38 mouse cellular contexts compared by ENCODE assay signal in genomic region chr7:43856307-43856706, GRCm38 (mm10). TPM values are rescaled to one million over a fixed set of nuclear protein-coding genes. Genes with fewer than 3 reads are reported as not detected.
A peak's percentile ranks its signal among the peaks of the same experiment; 100 is the strongest.
DNase-seq lines count a peak whose midpoint lies in the region; ATAC-seq and TF ChIP-seq lines count a peak whose summit lies in the region.
"Had no signal": no experiment of that assay in that cellular context is flagged by ENCODE, and none has a peak within 500 bp of the region (broad histone marks: within the 10 kb centered on the region; RNA-seq: fewer than 3 reads in every experiment).

No protein-coding gene starts in this region.

- peak; percentile 17 for DNase-seq in heart, embryonic 10.5 days (ENCODE audit: low spot score)
- DNase-seq in heart, postnatal 25 days (ENCODE audit: low spot score): no peak
- no peak for DNase-seq in testis, postnatal 10 days (ENCODE audit: low spot score)
- peak; percentile 79 for DNase-seq in R1 (ENCODE audit: low read depth, low spot score)
- peak; percentile 33 for DNase-seq in stomach, postnatal 0 days (ENCODE audit: low spot score)
- DNase-seq in liver, embryonic 11.5 days (ENCODE audit: low spot score): no peak
- no peak for DNase-seq in cerebellum, postnatal 4 days (ENCODE audit: low spot score in 2 of 2)
- DNase-seq: adrenal gland, postnatal 10 days; adrenal gland, postnatal 36 days; cerebellum, adult 18-20 months; cerebellum, adult 9-10 months; cerebellum, postnatal 14 days; forebrain, postnatal 0 days; gastrocnemius, adult 2 months; gastrocnemius, postnatal 25 days; heart, postnatal 36 days; kidney, adult 11 months had no signal

- no peak overlapping the region for H3K4me3 ChIP-seq in heart, embryonic 10.5 days
- H3K4me3 ChIP-seq in testis, adult 2 months (ENCODE audit: control insufficient read depth, low read depth, low read length): peak overlapping the region; percentile 85
- H3K4me3 ChIP-seq in stomach, postnatal 0 days (ENCODE audit: low read depth, low read length): no peak overlapping the region
- no peak overlapping the region for H3K4me3 ChIP-seq in liver, embryonic 11.5 days (ENCODE audit: low read depth, low read length)
- H3K4me3 ChIP-seq: embryonic facial prominence, embryonic 10.5 days; embryonic facial prominence, embryonic 13.5 days; erythroblast, embryonic 14.5 days; gastrocnemius, adult 2 months; hindbrain, embryonic 10.5 days; hindbrain, embryonic 13.5 days; intestine, embryonic 15.5 days had no signal

- no peak overlapping the region for H3K4me2 ChIP-seq in stomach, postnatal 0 days (replicated peaks; ENCODE audit: low read depth)
- H3K4me2 ChIP-seq in liver, embryonic 11.5 days: no peak overlapping the region
- H3K4me2 ChIP-seq: embryonic facial prominence, embryonic 13.5 days; hindbrain, embryonic 13.5 days; intestine, embryonic 15.5 days had no signal

- no peak for TF ChIP-seq EP300 in stomach, postnatal 0 days (optimal IDR thresholded peaks at IDR 0.05)

- no peak for TF ChIP-seq CTCF in testis, adult 2 months (IDR thresholded peaks at IDR 0.05; ENCODE audit: control insufficient read depth, insufficient read depth, insufficient replicate concordance, low read depth, low read length)
- TF ChIP-seq CTCF in stomach, postnatal 0 days (IDR thresholded peaks at IDR 0.05; ENCODE audit: low read depth): no peak

- intact Hi-C loops in heart, postnatal 25 days (cut with DNase I): no loop called here

- ATAC-seq in stomach, postnatal 0 days (ENCODE audit: low FRiP score, low TSS enrichment): peak; percentile 83
- no peak for ATAC-seq in liver, embryonic 11.5 days (replicated peaks; ENCODE audit: low FRiP score)
- ATAC-seq: activated CD4-positive, CD25-positive, alpha-beta regulatory T cell, adult 4 months; CD4-positive, CD25-positive, alpha-beta regulatory T cell, adult 4 months; forebrain, embryonic 14.5 days; forebrain, postnatal 0 days; hindbrain, embryonic 16.5 days; intestine, embryonic 15.5 days; Patski had no signal

- H3K4me1 ChIP-seq in heart, embryonic 10.5 days: no peaks in the 10 kb centered on the region
- peaks cover 12% of the 10 kb centered on the region for H3K4me1 ChIP-seq in testis, adult 2 months (ENCODE audit: control insufficient read depth, insufficient read depth, low read length)
- no peaks in the 10 kb centered on the region for H3K4me1 ChIP-seq in stomach, postnatal 0 days (replicated peaks; ENCODE audit: control insufficient read depth, insufficient read depth)
- H3K4me1 ChIP-seq in liver, embryonic 11.5 days (replicated peaks; ENCODE audit: control insufficient read depth, insufficient read depth, low read length): no peaks in the 10 kb centered on the region
- H3K4me1 ChIP-seq: embryonic facial prominence, embryonic 10.5 days; embryonic facial prominence, embryonic 13.5 days; hindbrain, embryonic 13.5 days; intestine, embryonic 15.5 days had no signal

- TF ChIP-seq POLR2A in testis, adult 2 months (IDR thresholded peaks at IDR 0.05; ENCODE audit: control insufficient read depth, low read depth, low read length): no peak

- no peaks in the 10 kb centered on the region for H3K36me3 ChIP-seq in heart, embryonic 10.5 days
- no peaks in the 10 kb centered on the region for H3K36me3 ChIP-seq in testis, adult 2 months (ENCODE audit: control insufficient read depth, insufficient read depth, low read length)
- no peaks in the 10 kb centered on the region for H3K36me3 ChIP-seq in stomach, postnatal 0 days (ENCODE audit: control insufficient read depth, insufficient read depth, low read length)
- no peaks in the 10 kb centered on the region for H3K36me3 ChIP-seq in liver, embryonic 11.5 days (ENCODE audit: control insufficient read depth, insufficient read depth, low read length)
- H3K36me3 ChIP-seq: embryonic facial prominence, embryonic 10.5 days; embryonic facial prominence, embryonic 13.5 days; hindbrain, embryonic 10.5 days; hindbrain, embryonic 13.5 days; intestine, embryonic 15.5 days had no signal

- H3K27me3 ChIP-seq in heart, embryonic 10.5 days (ENCODE audit: insufficient read depth, poor library complexity, severe bottlenecking): no peaks in the 10 kb centered on the region
- H3K27me3 ChIP-seq in testis, adult 2 months (ENCODE audit: control insufficient read depth, insufficient read depth, low read length): no peaks in the 10 kb centered on the region
- no peaks in the 10 kb centered on the region for H3K27me3 ChIP-seq in stomach, postnatal 0 days (ENCODE audit: control insufficient read depth, insufficient read depth, low read length)
- no peaks in the 10 kb centered on the region for H3K27me3 ChIP-seq in liver, embryonic 11.5 days (replicated peaks; ENCODE audit: control insufficient read depth, insufficient read depth, low read length)
- H3K27me3 ChIP-seq: embryonic facial prominence, embryonic 13.5 days; hindbrain, embryonic 13.5 days; intestine, embryonic 15.5 days; Patski had no signal

- H3K9ac ChIP-seq in stomach, postnatal 0 days (ENCODE audit: low read length): no peak overlapping the region
- no peak overlapping the region for H3K9ac ChIP-seq in liver, embryonic 11.5 days (ENCODE audit: low read depth, low read length)
- H3K9ac ChIP-seq: embryonic facial prominence, embryonic 13.5 days; forebrain, postnatal 0 days; hindbrain, embryonic 13.5 days; intestine, embryonic 15.5 days had no signal

- WGBS in heart, embryonic 10.5 days: 70% methylated on average over 7 of the region's 7 CpGs
- 66% methylated on average over 7 of the region's 7 CpGs for WGBS in stomach, postnatal 0 days
- 74% methylated on average over 7 of the region's 7 CpGs for WGBS in liver, embryonic 11.5 days

- peaks cover 3% of the 10 kb centered on the region; the same call in 1 of the 2 replicates for H3K9me3 ChIP-seq in heart, embryonic 10.5 days
- H3K9me3 ChIP-seq in stomach, postnatal 0 days (ENCODE audit: control insufficient read depth, low read length): no peaks in the 10 kb centered on the region
- no peaks in the 10 kb centered on the region for H3K9me3 ChIP-seq in liver, embryonic 11.5 days (ENCODE audit: control insufficient read depth, low read length)
- H3K9me3 ChIP-seq: embryonic facial prominence, embryonic 10.5 days; embryonic facial prominence, embryonic 13.5 days; hindbrain, embryonic 13.5 days; intestine, embryonic 15.5 days had no signal

- no peak overlapping the region for H3K27ac ChIP-seq in heart, embryonic 10.5 days
- H3K27ac ChIP-seq in testis, adult 2 months (ENCODE audit: control insufficient read depth, insufficient read depth, low read depth, low read length): no peak overlapping the region
- peak overlapping the region; percentile 67 for H3K27ac ChIP-seq in stomach, postnatal 0 days (replicated peaks)
- H3K27ac ChIP-seq in liver, embryonic 11.5 days (ENCODE audit: low read depth, low read length): no peak overlapping the region
- H3K27ac ChIP-seq: embryonic facial prominence, embryonic 10.5 days; embryonic facial prominence, embryonic 13.5 days; gastrocnemius, adult 2 months; hindbrain, embryonic 10.5 days; hindbrain, embryonic 13.5 days; intestine, embryonic 15.5 days had no signal

RNA-seq across cellular contexts. Expression of gene Klk5, which starts 14.5 kb away (rescaled TPM):
- polyA plus RNA-seq in heart, embryonic 10.5 days (2016; fragmentation: Nextera tagmentation; extraction: Ambion mirVana): 0.14 TPM in 1 of 2 replicates, not detected in the other
- not detected for total RNA-seq in heart, postnatal 25 days (2021)
- polyA plus RNA-seq in testis, adult 2 months (2012; rRNA removed): not detected in 2 replicates
- 74.9 and 79.6 TPM in 2 replicates for polyA plus RNA-seq in stomach, postnatal 0 days (2015; fragmentation: Nextera tagmentation; extraction: Ambion mirVana)
- polyA plus RNA-seq in liver, embryonic 11.5 days (2014; fragmentation: Nextera tagmentation; extraction: Ambion mirVana): not detected in 2 replicates
- total RNA-seq: adrenal gland, adult 18-20 months; adrenal gland, postnatal 10 days; adrenal gland, postnatal 36 days; common myeloid progenitor, adult 5-6 weeks; ES-E14; forebrain, postnatal 0 days; gastrocnemius, adult 2 months; gastrocnemius, postnatal 25 days; heart, adult 8-10 months; heart, postnatal 36 days had no signal
- polyA plus RNA-seq: activated CD4-positive, CD25-positive, alpha-beta regulatory T cell, adult 4 months; C2C12; CD4-positive, CD25-positive, alpha-beta regulatory T cell, adult 4 months; embryonic facial prominence, embryonic 10.5 days; forebrain, embryonic 14.5 days; forebrain, postnatal 0 days; frontal cortex, adult 2 months; gonadal fat pad, adult 2 months; heart, embryonic 14.5 days; heart, postnatal 0 days; hindbrain, embryonic 13.5 days; hindbrain, embryonic 16.5 days; intestine, embryonic 15.5 days; Patski had no signal

RNA-seq across cellular contexts. Expression of gene Klk4, which starts 24.7 kb away (rescaled TPM):
- polyA plus RNA-seq in heart, embryonic 10.5 days (2016; fragmentation: Nextera tagmentation; extraction: Ambion mirVana): 0.10 TPM in 1 of 2 replicates, not detected in the other
- total RNA-seq in heart, postnatal 25 days (2021): not detected
- polyA plus RNA-seq in testis, adult 2 months (2012; rRNA removed): 0.08 TPM in 1 of 2 replicates, not detected in the other
- polyA plus RNA-seq in stomach, postnatal 0 days (2015; fragmentation: Nextera tagmentation; extraction: Ambion mirVana): not detected in 2 replicates
- 0.18 TPM in 1 of 2 replicates, not detected in the other for polyA plus RNA-seq in liver, embryonic 11.5 days (2014; fragmentation: Nextera tagmentation; extraction: Ambion mirVana)
- total RNA-seq: adrenal gland, adult 18-20 months; adrenal gland, postnatal 36 days; common myeloid progenitor, adult 5-6 weeks; ES-E14; gastrocnemius, adult 2 months; gastrocnemius, postnatal 25 days; heart, adult 8-10 months; heart, postnatal 36 days had no signal
- polyA plus RNA-seq: activated CD4-positive, CD25-positive, alpha-beta regulatory T cell, adult 4 months; C2C12; CD4-positive, CD25-positive, alpha-beta regulatory T cell, adult 4 months; embryonic facial prominence, embryonic 10.5 days; erythroblast, embryonic 14.5 days; frontal cortex, adult 2 months; gonadal fat pad, adult 2 months; heart, embryonic 14.5 days; heart, postnatal 0 days; intestine, embryonic 15.5 days; Patski had no signal

RNA-seq across cellular contexts. Expression of gene Klk6, which starts 32.0 kb away (rescaled TPM):
- polyA plus RNA-seq in heart, embryonic 10.5 days (2016; fragmentation: Nextera tagmentation; extraction: Ambion mirVana): not detected in 2 replicates
- total RNA-seq in heart, postnatal 25 days (2021): not detected
- 0.10 TPM in 1 of 2 replicates, not detected in the other for polyA plus RNA-seq in testis, adult 2 months (2012; rRNA removed)
- polyA plus RNA-seq in stomach, postnatal 0 days (2015; fragmentation: Nextera tagmentation; extraction: Ambion mirVana): 11.3 and 23.9 TPM in 2 replicates
- not detected in 2 replicates for polyA plus RNA-seq in liver, embryonic 11.5 days (2014; fragmentation: Nextera tagmentation; extraction: Ambion mirVana)
- total RNA-seq: adrenal gland, adult 18-20 months; adrenal gland, postnatal 10 days; adrenal gland, postnatal 36 days; common myeloid progenitor, adult 5-6 weeks; forebrain, postnatal 0 days; gastrocnemius, adult 2 months; gastrocnemius, postnatal 25 days; heart, adult 8-10 months; heart, postnatal 36 days had no signal
- polyA plus RNA-seq: activated CD4-positive, CD25-positive, alpha-beta regulatory T cell, adult 4 months; CD4-positive, CD25-positive, alpha-beta regulatory T cell, adult 4 months; embryonic facial prominence, embryonic 10.5 days; embryonic facial prominence, embryonic 13.5 days; erythroblast, embryonic 14.5 days; forebrain, embryonic 14.5 days; forebrain, postnatal 0 days; gonadal fat pad, adult 2 months; heart, embryonic 14.5 days; heart, postnatal 0 days; hindbrain, embryonic 10.5 days; hindbrain, embryonic 13.5 days; hindbrain, embryonic 16.5 days; intestine, embryonic 15.5 days; Patski had no signal

RNA-seq across cellular contexts. Expression of gene Klk7, which starts 45.2 kb away (rescaled TPM):
- not detected in 2 replicates for polyA plus RNA-seq in heart, embryonic 10.5 days (2016; fragmentation: Nextera tagmentation; extraction: Ambion mirVana)
- total RNA-seq in heart, postnatal 25 days (2021): under 1 TPM in 1 of 2 experiments, not detected in 1; 0.17 TPM
- polyA plus RNA-seq in testis, adult 2 months (2012; rRNA removed): not detected in 2 replicates
- polyA plus RNA-seq in stomach, postnatal 0 days (2015; fragmentation: Nextera tagmentation; extraction: Ambion mirVana): 56.5 and 56.8 TPM in 2 replicates
- not detected in 2 replicates for polyA plus RNA-seq in liver, embryonic 11.5 days (2014; fragmentation: Nextera tagmentation; extraction: Ambion mirVana)
- total RNA-seq: adrenal gland, adult 18-20 months; adrenal gland, postnatal 10 days; adrenal gland, postnatal 36 days; common myeloid progenitor, adult 5-6 weeks; forebrain, postnatal 0 days; gastrocnemius, adult 2 months; gastrocnemius, postnatal 25 days; heart, adult 8-10 months had no signal
- polyA plus RNA-seq: activated CD4-positive, CD25-positive, alpha-beta regulatory T cell, adult 4 months; C2C12; embryonic facial prominence, embryonic 10.5 days; erythroblast, embryonic 14.5 days; forebrain, embryonic 14.5 days; frontal cortex, adult 2 months; gonadal fat pad, adult 2 months; heart, postnatal 0 days; hindbrain, embryonic 10.5 days; hindbrain, embryonic 13.5 days; hindbrain, embryonic 16.5 days; intestine, embryonic 15.5 days; Patski had no signal

RNA-seq across cellular contexts. Expression of gene Klk8, which starts 58.9 kb away (rescaled TPM):
- polyA plus RNA-seq in heart, embryonic 10.5 days (2016; fragmentation: Nextera tagmentation; extraction: Ambion mirVana): 25.2 and 28.5 TPM in 2 replicates
- total RNA-seq in heart, postnatal 25 days (2021): 10 to 100 TPM; 12.6 to 13.3 TPM
- 0.09 and 0.31 TPM in 2 replicates for polyA plus RNA-seq in testis, adult 2 months (2012; rRNA removed)
- polyA plus RNA-seq in stomach, postnatal 0 days (2015; fragmentation: Nextera tagmentation; extraction: Ambion mirVana): 139 and 155 TPM in 2 replicates
- 27.5 and 29.1 TPM in 2 replicates for polyA plus RNA-seq in liver, embryonic 11.5 days (2014; fragmentation: Nextera tagmentation; extraction: Ambion mirVana)
- polyA plus RNA-seq: Patski had no signal

Comparison
In these comparisons a context has a peak if more than half of its experiments do, and no peak if none do; other contexts are left out.
1. DNase-seq: peak in heart, embryonic 10.5 days (single experiment), R1 (single experiment) and stomach, postnatal 0 days (single experiment); none in heart, postnatal 25 days (single experiment), testis, postnatal 10 days (single experiment), liver, embryonic 11.5 days (single experiment) and cerebellum, postnatal 4 days (0 of 2).
2. RNA of gene Klk5, which starts 14.5 kb away (polyA plus RNA-seq): 74.9 to 79.6 TPM in stomach, postnatal 0 days; not detected in liver, embryonic 11.5 days, 0.14 TPM in heart, embryonic 10.5 days and not detected in testis, adult 2 months; every median in the first group is over 10 times any median in the second.
3. RNA of gene Klk6, which starts 32.0 kb away (polyA plus RNA-seq): 11.3 to 23.9 TPM in stomach, postnatal 0 days; not detected in heart, embryonic 10.5 days, 0.10 TPM in testis, adult 2 months and not detected in liver, embryonic 11.5 days; every median in the first group is over 10 times any median in the second.